Mouse (Mus musculus): ENCODE data around the gene Treml2. TPM values are rescaled to one million over a fixed set of nuclear protein-coding genes. Genes with fewer than 3 reads are reported as not detected.
"Not testable (repeated sequence)": the region's sequence is repeated elsewhere in the genome, so short reads cannot be mapped to it uniquely, and the experiment has no call there.

Gene Treml2
- polyA plus RNA-seq, 1 experiment from 2014 or later, result 0.10 TPM

- Histone ChIP-seq H3K27me3 (peaks cover 7% of the 10 kb centered on the region; the same call in 1 of the 2 replicates), H3K36me3 (no peaks in the 10 kb centered on the region), H3K9ac (replicated peaks) (no peak overlapping the region), H3K9me3 (no peaks in the 10 kb centered on the region), H3K27ac (no peak overlapping the region), H3K4me3 (replicated peaks) (no peak overlapping the region), H3K4me1 (replicated peaks) (no peaks in the 10 kb centered on the region), H3K4me2 (no peak overlapping the region)
- ATAC-seq (ENCODE audit: insufficient number of reproducible peaks, insufficient read depth, low FRiP score, low TSS enrichment, low read depth), result no peak
- 81% methylated on average over 2 of the region's 2 CpGs for WGBS
Measured at GRCm38 (mm10) chr17:48347287-48347686, 48.0 kb downstream of the Treml2 start.

- H3K27me3 ChIP-seq, result peaks cover 7% of the 10 kb centered on the region; the same call in 1 of the 2 replicates
- no peak overlapping the region for H3K27ac ChIP-seq
- no peak overlapping the region for H3K9ac ChIP-seq (replicated peaks)
- no peak overlapping the region for H3K4me3 ChIP-seq (replicated peaks)
- H3K4me2 ChIP-seq, result no peak overlapping the region
- H3K36me3 ChIP-seq, result no peaks in the 10 kb centered on the region
- ATAC-seq (ENCODE audit: insufficient number of reproducible peaks, insufficient read depth, low FRiP score, low TSS enrichment, low read depth), result no peak
- no peaks in the 10 kb centered on the region for H3K4me1 ChIP-seq (replicated peaks)
- H3K9me3 ChIP-seq, result no peaks in the 10 kb centered on the region
- 70% methylated on average over 5 of the region's 5 CpGs for WGBS
Measured at GRCm38 (mm10) chr17:48350681-48351193, 51.4 kb downstream of the Treml2 start.

- not testable (repeated sequence) for H3K27me3 ChIP-seq; H3K36me3 ChIP-seq; H3K4me2 ChIP-seq; H3K4me3 ChIP-seq (replicated peaks); H3K27ac ChIP-seq; H3K9ac ChIP-seq (replicated peaks); ATAC-seq (ENCODE audit: insufficient number of reproducible peaks, insufficient read depth, low FRiP score, low TSS enrichment, low read depth); H3K4me1 ChIP-seq (replicated peaks); H3K9me3 ChIP-seq
- 81% methylated on average over 7 of the region's 7 CpGs for WGBS
Measured at GRCm38 (mm10) chr17:48352976-48353375, 53.7 kb downstream of the Treml2 start.

GRCm38 (mm10) chr17:48355822-48356221 lies 56.5 kb downstream of the Treml2 start:
- Histone ChIP-seq H3K4me3 (replicated peaks) (no peak overlapping the region), H3K36me3 (no peaks in the 10 kb centered on the region), H3K4me1 (replicated peaks) (no peaks in the 10 kb centered on the region), H3K9ac (replicated peaks) (no peak overlapping the region), H3K27ac (no peak overlapping the region), H3K27me3 (no peaks in the 10 kb centered on the region), H3K4me2 (no peak overlapping the region), H3K9me3 (no peaks in the 10 kb centered on the region)
- ATAC-seq (ENCODE audit: insufficient number of reproducible peaks, insufficient read depth, low FRiP score, low TSS enrichment, low read depth), result no peak
- 81% methylated on average over 3 of the region's 3 CpGs for WGBS

- no peak for ATAC-seq (ENCODE audit: insufficient number of reproducible peaks, insufficient read depth, low FRiP score, low TSS enrichment, low read depth)
- Histone ChIP-seq H3K4me3 (replicated peaks) (no peak overlapping the region), H3K4me2 (no peak overlapping the region), H3K27ac (no peak overlapping the region), H3K27me3 (no peaks in the 10 kb centered on the region), H3K36me3 (no peaks in the 10 kb centered on the region), H3K9me3 (no peaks in the 10 kb centered on the region), H3K4me1 (replicated peaks) (no peaks in the 10 kb centered on the region), H3K9ac (replicated peaks) (no peak overlapping the region)
- 42% methylated on average over 2 of the region's 2 CpGs for WGBS
Measured at GRCm38 (mm10) chr17:48357892-48358291, 58.6 kb downstream of the Treml2 start.

- ATAC-seq (ENCODE audit: insufficient number of reproducible peaks, insufficient read depth, low FRiP score, low TSS enrichment, low read depth), result no peak
- H3K4me2 ChIP-seq, result no peak within 1 kb of the TSS
- H3K4me3 ChIP-seq (replicated peaks), result no peak within 1 kb of the TSS
- no peaks in the 10 kb centered on the region for H3K27me3 ChIP-seq
- no peak within 1 kb of the TSS for H3K27ac ChIP-seq
- no peaks in the 10 kb centered on the region for H3K4me1 ChIP-seq (replicated peaks)
- H3K9me3 ChIP-seq, result no peaks in the 10 kb centered on the region
- H3K36me3 ChIP-seq, result no peaks in the 10 kb centered on the region
- 78% methylated on average over 7 of the region's 7 CpGs for WGBS
- H3K9ac ChIP-seq (replicated peaks), result no peak within 1 kb of the TSS
Measured at GRCm38 (mm10) chr17:48359616-48360015, 60.3 kb downstream of the Treml2 start, which contains the start of gene Treml1. TSS of gene Treml1 (plus strand) at chr17:48359916.

GRCm38 (mm10) chr17:48360462-48360861 lies 61.2 kb downstream of the Treml2 start:
- no peak overlapping the region for H3K9ac ChIP-seq (replicated peaks)
- WGBS, result 77% methylated on average over 4 of the region's 4 CpGs

More at GRCm38 (mm10) chr17:48360462-48360861, 61.2 kb downstream of the Treml2 start:
- no peak for ATAC-seq (ENCODE audit: insufficient number of reproducible peaks, insufficient read depth, low FRiP score, low TSS enrichment, low read depth)
- H3K27me3 ChIP-seq, result no peaks in the 10 kb centered on the region
- H3K4me1 ChIP-seq (replicated peaks), result no peaks in the 10 kb centered on the region
- H3K4me2 ChIP-seq, result no peak overlapping the region
- no peak overlapping the region for H3K4me3 ChIP-seq (replicated peaks)
- no peaks in the 10 kb centered on the region for H3K36me3 ChIP-seq
- H3K27ac ChIP-seq, result no peak overlapping the region
- H3K9me3 ChIP-seq, result no peaks in the 10 kb centered on the region

Other genes with a start within 250 kb of the Treml2 start
- not detected in 2 replicates for gene 1700067P10Rik, start 210.2 kb upstream of the Treml2 start, polyA plus RNA-seq (2016; fragmentation: Nextera tagmentation; extraction: Ambion mirVana)
- not detected in 2 replicates for gene 9830107B12Rik, start 153.2 kb upstream of the Treml2 start, polyA plus RNA-seq (2016; fragmentation: Nextera tagmentation; extraction: Ambion mirVana)
- not detected in 2 replicates for gene A530064D06Rik, start 132.2 kb upstream of the Treml2 start, polyA plus RNA-seq (2016; fragmentation: Nextera tagmentation; extraction: Ambion mirVana)
- 0.13 TPM in 1 of 2 replicates, not detected in the other for gene Trem1, start 66.7 kb upstream of the Treml2 start, polyA plus RNA-seq (2016; fragmentation: Nextera tagmentation; extraction: Ambion mirVana)
- not detected in 2 replicates for gene Trem3, start 51.7 kb upstream of the Treml2 start, polyA plus RNA-seq (2016; fragmentation: Nextera tagmentation; extraction: Ambion mirVana)
- gene Treml4, start 35.2 kb upstream of the Treml2 start, polyA plus RNA-seq (2016; fragmentation: Nextera tagmentation; extraction: Ambion mirVana), result not detected in 2 replicates
- gene B430306N03Rik, start 16.6 kb downstream of the Treml2 start, polyA plus RNA-seq (2016; fragmentation: Nextera tagmentation; extraction: Ambion mirVana), result 0.10 TPM in 1 of 2 replicates, not detected in the other
- gene Trem2, start 46.9 kb downstream of the Treml2 start, polyA plus RNA-seq (2016; fragmentation: Nextera tagmentation; extraction: Ambion mirVana), result 1.9 and 2.0 TPM in 2 replicates
- gene Treml1, start 60.4 kb downstream of the Treml2 start, polyA plus RNA-seq (2016; fragmentation: Nextera tagmentation; extraction: Ambion mirVana), result 2.0 and 2.3 TPM in 2 replicates
- gene Nfya, start 110.4 kb downstream of the Treml2 start, polyA plus RNA-seq (2016; fragmentation: Nextera tagmentation; extraction: Ambion mirVana), result 19.7 and 21.3 TPM in 2 replicates
- 59.5 and 61.4 TPM in 2 replicates for gene Oard1, start 110.5 kb downstream of the Treml2 start, polyA plus RNA-seq (2016; fragmentation: Nextera tagmentation; extraction: Ambion mirVana)
- gene Apobec2, start 133.4 kb downstream of the Treml2 start, polyA plus RNA-seq (2016; fragmentation: Nextera tagmentation; extraction: Ambion mirVana), result 8.1 and 8.2 TPM in 2 replicates
- gene Tspo2, start 152.0 kb downstream of the Treml2 start, polyA plus RNA-seq (2016; fragmentation: Nextera tagmentation; extraction: Ambion mirVana), result 2.1 and 3.0 TPM in 2 replicates
- 0.12 and 0.28 TPM in 2 replicates for gene Unc5cl, start 155.4 kb downstream of the Treml2 start, polyA plus RNA-seq (2016; fragmentation: Nextera tagmentation; extraction: Ambion mirVana)